Mouse (Mus musculus): ENCODE measurements at regions not wholly inside any gene's neighbourhood (a gene's known extent, or its start where the extent isn't known, plus 50 kb on each side); places are given as distances from the start of the nearest gene placed in this dataset.

DNA sequence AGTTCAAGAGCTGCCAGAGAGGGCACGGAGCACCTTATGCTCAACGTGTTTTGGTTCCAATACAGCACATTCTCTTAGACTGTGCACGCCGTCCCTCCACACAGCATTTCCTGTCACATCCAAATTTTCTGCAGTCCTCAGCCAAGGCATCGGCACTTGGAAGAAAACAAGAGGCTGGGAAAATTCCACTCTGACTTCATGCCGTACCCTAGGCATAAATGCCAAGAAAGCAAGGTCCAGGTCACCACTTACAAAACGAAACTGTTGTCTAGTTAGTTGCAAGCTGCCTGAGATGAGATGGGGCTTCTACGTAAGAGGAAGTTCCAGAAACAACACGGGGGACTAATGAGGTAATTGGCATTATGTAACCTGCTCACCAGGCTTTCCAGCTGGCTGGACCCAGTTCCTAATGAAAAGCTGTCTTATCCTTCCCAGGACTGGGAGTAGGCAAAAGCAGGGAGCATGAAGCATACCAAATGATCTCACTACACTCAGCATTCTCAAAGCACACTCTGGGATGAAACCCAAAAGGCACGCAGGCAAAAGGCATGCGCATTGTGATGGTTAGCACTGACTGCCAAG, 427.8 kb upstream of the Kif2a start:
- TF ChIP-seq GATA4 (IDR thresholded peaks at IDR 0.05; ENCODE audit: insufficient replicate concordance, low read length): no peak

DNA sequence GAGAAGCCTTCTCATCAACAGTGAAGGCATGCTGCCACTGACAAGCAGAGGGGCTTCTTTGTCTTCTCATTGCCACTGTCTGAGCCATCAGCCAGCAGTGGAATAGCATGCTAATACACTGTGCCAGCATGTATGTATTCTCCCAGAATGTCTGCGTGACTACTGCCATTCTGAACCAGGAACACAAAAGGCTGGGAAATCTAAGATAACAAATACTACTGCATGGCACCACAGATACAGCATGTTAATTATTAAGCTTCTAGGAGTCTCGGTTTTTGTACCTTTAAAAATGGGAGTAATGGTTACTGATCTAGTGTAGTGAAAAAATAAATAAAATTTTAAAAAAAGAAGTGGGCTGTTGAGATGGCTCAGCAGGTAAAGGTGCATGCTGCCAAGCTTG, 425.9 kb upstream of the Kif2a start:
- no peak for TF ChIP-seq GATA4 (IDR thresholded peaks at IDR 0.05; ENCODE audit: insufficient replicate concordance, low read length)

DNA sequence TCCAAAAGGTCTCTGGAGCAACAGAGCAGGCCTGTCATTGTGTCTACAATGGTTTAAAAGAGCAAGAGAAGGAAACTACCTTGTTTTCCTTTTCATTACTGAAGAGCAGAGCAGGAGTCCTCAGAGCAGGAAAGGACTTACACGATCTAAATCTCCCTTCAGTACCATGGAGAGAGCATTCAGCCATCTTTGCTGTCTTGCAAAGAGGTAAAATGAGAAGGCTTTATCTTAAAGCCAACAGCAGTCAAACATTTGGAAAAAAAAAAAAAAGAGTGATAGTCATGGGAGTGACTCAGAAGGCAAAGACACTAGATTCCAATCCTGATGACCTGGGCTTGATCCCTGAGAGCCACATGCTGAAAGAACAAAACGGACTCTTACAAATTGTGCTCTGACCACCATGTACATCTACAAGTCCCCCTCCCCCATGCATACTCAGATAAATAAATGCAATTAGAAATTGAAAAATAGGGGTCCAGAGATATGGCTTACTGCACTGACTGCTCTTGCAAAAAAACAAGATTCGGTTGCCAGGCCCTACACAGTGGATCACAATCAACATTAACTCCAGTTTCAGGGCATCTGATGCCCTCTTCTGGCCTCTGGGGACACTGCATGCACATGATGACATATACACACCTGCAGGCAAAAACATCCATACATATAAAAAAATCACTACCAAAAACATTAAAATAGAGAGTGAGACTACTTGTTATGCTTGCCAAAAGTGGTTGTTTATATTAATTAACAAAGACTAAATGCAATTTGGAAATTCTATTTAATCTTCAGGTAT, 397.6 kb upstream of the Kif2a start:
- no peak for TF ChIP-seq GATA4 (IDR thresholded peaks at IDR 0.05; ENCODE audit: insufficient replicate concordance, low read length)

DNA sequence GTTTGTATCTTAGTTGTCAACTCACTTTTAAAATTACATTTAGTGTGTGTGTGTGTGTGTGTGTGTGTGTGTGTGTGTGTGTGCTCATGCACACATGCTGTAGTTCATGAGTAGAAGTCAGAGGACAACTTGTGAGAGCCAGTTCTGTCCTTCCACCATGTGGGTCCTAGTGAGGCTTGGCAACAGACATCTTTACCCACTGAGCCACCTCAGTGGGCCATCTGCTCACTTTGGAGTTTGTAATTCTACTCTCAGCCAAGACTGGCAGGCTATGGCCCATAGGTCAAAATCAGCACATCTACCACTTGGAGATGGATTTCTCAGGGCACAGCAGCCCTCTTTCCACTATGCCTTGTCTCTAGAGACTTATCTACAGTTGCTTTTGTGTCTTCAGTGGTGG, 388.3 kb upstream of the Kif2a start:
- no peak for TF ChIP-seq GATA4 (IDR thresholded peaks at IDR 0.05; ENCODE audit: insufficient replicate concordance, low read length)

GRCm38 (mm10) chr13:107407674-107408026, 385.7 kb upstream of the Kif2a start:
- TF ChIP-seq GATA4 (IDR thresholded peaks at IDR 0.05; ENCODE audit: insufficient replicate concordance, low read length): no peak

GRCm38 (mm10) chr13:107406977-107407673, 385.2 kb upstream of the Kif2a start:
- no peak for TF ChIP-seq GATA4 (IDR thresholded peaks at IDR 0.05; ENCODE audit: insufficient replicate concordance, low read length)

GRCm38 (mm10) chr13:107398621-107399363, 376.9 kb upstream of the Kif2a start:
- TF ChIP-seq GATA4 (IDR thresholded peaks at IDR 0.05; ENCODE audit: insufficient replicate concordance, low read length): no peak

DNA sequence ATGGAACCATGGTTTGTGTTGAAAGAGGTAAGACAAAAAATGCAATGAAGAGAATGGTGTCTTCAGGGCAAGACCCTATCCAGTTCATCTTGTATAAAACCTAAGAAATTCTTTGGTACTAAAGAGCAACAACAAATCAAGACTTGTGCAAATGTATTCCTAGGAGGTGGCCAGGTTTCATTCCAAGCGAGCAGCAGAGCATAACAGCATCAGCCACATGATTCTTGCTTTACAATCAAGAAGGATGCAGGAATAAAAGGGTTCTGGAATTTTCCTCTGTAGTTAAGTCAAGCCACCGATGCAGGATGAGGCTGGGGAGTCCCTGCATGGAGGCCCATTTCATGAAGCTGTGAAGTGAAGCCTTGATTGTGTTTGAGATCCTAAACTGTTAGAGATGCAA, 374.1 kb upstream of the Kif2a start:
- TF ChIP-seq GATA4 (IDR thresholded peaks at IDR 0.05; ENCODE audit: insufficient replicate concordance, low read length): no peak

DNA sequence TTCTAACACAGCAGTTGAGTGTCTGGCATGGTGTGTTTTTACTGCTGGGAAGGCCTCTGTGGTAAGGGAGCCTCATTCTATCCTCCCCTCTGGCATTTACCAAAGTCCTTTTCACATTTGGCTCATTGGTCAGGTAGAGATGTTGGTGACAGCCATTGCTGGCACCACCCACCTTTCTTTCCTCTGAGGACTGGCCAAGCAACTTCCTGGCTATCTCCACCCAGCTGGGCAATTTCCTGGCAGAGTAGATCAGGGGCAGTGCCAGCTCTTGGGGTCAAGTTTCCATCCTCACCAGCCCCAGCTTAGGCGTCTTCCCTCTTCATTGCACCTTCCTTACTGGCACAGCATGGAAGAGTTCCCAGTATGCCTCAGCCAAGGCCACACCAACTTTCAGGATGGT, 372.5 kb upstream of the Kif2a start:
- TF ChIP-seq GATA4 (IDR thresholded peaks at IDR 0.05; ENCODE audit: insufficient replicate concordance, low read length): no peak

DNA sequence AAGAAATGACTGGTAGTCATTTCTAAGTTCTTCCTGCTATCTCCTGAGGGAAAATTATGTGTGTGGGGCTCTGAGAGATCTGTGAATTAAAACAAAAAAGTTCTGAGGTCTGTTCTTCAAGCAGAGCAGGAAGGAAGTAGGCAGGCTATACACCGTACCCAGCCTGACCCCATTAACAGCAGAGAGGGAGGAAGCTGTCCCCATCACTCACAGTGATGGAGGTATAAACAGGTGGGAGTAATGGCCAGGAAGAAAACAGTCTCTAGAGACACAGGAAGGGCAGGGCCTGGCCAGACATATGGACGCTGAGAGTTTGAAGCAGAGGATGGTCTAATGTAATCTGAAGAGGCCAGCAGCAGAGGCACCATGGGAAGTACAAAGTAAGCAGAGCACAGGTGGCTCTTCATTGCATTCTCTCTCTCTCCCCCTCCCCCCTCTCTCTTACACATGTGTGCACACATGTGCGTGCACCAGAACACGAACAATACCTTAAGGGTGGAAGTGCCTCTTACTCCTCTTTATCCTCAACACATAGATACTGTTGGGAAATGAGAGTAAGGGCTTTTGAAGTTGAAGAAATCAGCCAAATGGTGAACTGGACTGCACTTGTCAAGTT, 367.7 kb upstream of the Kif2a start:
- no peak for TF ChIP-seq GATA4 (IDR thresholded peaks at IDR 0.05; ENCODE audit: insufficient replicate concordance, low read length)

GRCm38 (mm10) chr13:107389074-107389473, 367.1 kb upstream of the Kif2a start:
- TF ChIP-seq GATA4 (IDR thresholded peaks at IDR 0.05; ENCODE audit: insufficient replicate concordance, low read length): no peak

DNA sequence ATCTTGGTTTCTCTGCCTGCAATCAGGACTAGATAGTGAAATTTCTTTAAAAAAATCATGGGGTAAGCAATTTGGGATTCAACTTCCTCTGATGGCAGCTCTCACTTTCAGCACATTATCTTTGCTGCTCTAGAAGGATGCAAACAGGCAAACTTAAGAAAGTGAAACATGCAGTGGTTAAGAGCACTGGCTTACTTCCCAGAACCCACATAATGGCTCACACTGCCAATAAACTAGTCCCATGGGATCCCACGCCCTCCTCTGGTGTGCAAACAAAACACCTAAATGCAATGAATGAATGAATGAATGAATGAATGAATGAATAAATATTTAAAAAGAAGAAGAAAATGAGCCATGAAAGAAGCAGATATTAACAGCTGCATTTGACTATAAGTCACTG, 356.1 kb upstream of the Kif2a start:
- TF ChIP-seq GATA4 (IDR thresholded peaks at IDR 0.05; ENCODE audit: insufficient replicate concordance, low read length): no peak

GRCm38 (mm10) chr13:107372666-107373065, 350.7 kb upstream of the Kif2a start:
- TF ChIP-seq GATA4 (IDR thresholded peaks at IDR 0.05; ENCODE audit: insufficient replicate concordance, low read length): no peak

- TF ChIP-seq GATA4 (IDR thresholded peaks at IDR 0.05; ENCODE audit: insufficient replicate concordance, low read length): no peak
Measured at GRCm38 (mm10) chr13:107371616-107372582, 350.0 kb upstream of the Kif2a start.
